Mouse (Mus musculus) CH12F3 (cell line): ENCODE data around the gene Cyp4f37.
"Not testable (repeated sequence)": the region's sequence is repeated elsewhere in the genome, so short reads cannot be mapped to it uniquely, and the experiment has no call there.

ENCODE experiments used
- in situ Hi-C: fragments of 300-500 bp; cut with MboI; formaldehyde crosslinking; loops from 2 replicates; pipeline ENCODE4 v1.14.3; 2020; ENCODE audit warnings: low sequenced_read_pairs

Gene Cyp4f37

GRCm38 (mm10) chr17:32621018-32621417 lies at the start of gene Cyp4f37:
Cyp4f37 (plus strand) TSS chr17:32621309.
- in situ Hi-C loops: not testable (repeated sequence)

DNA sequence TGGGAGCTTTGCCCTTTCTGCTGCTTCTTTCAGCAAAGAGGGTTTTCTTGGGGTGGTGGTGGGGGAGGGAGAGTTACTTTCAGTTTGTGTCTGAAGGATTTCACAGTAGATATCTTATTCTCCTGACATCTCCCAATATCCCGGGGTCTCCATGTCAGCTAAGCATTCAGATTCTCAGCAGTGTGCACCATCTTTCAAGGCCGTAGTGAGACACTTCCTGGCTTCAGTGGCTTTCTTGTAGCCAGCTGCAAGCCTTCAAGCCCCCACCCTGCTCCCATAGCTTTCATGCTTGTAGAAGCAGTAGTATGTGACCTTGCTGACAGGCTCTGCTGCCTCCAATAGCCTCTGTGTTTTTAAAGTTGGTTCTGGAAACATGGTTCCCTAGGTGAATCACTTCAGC lies 47.8 kb upstream of the Cyp4f37 start:
- in situ Hi-C loops: not testable (repeated sequence)

DNA sequence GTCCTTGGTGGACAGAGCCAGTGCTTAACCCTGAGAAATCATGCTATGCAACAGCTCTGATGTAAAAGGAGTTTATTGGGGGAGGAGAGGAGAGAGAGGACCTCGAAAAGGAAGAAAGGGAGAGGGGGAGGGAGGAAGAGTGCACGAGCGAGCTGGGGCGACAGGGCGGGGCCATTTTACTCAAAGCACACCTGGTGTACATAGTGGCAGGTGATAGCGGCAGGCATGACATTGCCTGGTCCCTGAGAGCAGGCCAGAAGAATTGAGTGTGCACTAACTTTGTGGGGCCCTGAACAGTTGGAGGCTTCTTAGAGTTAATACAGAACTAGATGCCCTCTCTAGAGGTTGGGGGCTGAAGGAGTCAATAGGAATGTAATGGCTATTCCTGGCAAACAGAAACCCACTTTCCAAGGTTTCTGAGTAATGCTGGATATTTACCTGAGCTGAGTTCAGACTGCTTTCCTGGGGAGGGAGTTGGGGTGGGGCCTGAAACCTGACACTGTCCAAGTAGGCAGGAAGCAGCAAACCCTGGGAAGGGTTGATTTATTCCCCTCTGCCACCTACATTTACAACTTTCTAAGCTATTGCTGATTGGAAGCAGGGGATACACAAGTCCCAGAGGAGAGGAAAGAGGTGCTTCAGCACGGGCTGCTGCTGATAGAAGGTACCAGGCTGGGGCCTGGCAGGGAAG lies 43.5 kb upstream of the Cyp4f37 start:
- in situ Hi-C loops: no loop called here

DNA sequence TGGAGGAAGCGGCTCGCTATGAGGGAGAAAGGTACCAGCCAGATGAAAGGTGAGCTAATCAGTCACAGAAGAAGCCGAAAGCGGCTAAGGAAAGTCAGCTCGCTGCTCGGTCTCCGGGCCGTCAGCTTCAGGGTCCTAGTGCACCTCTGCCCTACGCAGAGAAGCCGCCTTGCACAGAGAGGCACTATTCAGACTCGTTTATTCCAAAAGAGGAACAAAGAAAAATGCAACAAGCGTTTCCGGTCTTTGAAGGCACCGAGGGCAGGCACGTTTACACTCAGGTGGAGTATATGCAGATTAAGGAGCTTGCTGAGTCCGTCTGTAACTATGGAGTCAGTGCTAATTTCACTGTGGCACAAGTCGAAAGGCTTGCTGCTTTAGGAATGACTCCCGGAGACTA lies 24.6 kb upstream of the Cyp4f37 start:
- in situ Hi-C loops: no loop called here

GRCm38 (mm10) chr17:32608055-32608454 lies 13.1 kb upstream of the Cyp4f37 start:
- in situ Hi-C loops: no loop called here

- in situ Hi-C loops: not testable (repeated sequence)
Observed at GRCm38 (mm10) chr17:32610231-32610630, 10.9 kb upstream of the Cyp4f37 start.

DNA sequence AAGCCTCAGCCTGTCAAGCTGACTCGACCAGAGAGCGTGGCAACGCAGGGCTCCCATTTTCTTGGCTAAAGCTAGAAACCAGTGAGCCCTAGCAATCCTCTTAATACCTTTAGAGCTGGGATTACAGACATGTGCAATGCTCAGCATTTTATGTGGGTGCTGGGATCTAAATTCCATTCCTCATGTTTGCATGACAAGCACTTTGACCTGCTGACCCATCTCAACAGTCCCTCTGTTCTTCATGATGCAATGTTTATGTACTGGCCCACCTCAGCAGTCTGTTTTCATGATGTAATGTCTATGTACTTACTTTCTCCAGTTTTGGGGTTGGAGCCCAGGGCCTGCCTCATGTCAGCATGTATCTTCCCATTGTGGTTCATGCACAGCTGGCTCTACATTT lies 10.2 kb upstream of the Cyp4f37 start:
- in situ Hi-C loops: no loop called here

- in situ Hi-C loops: no loop called here
Observed at GRCm38 (mm10) chr17:32612417-32612816, 8.7 kb upstream of the Cyp4f37 start.

- in situ Hi-C loops: no loop called here
Observed at GRCm38 (mm10) chr17:32617252-32617651, 3.9 kb upstream of the Cyp4f37 start.

GRCm38 (mm10) chr17:32629726-32630125 lies 8.6 kb downstream of the Cyp4f37 start:
- in situ Hi-C loops: not testable (repeated sequence)

- in situ Hi-C loops: no loop called here
Observed at GRCm38 (mm10) chr17:32631936-32632335, 10.8 kb downstream of the Cyp4f37 start.

DNA sequence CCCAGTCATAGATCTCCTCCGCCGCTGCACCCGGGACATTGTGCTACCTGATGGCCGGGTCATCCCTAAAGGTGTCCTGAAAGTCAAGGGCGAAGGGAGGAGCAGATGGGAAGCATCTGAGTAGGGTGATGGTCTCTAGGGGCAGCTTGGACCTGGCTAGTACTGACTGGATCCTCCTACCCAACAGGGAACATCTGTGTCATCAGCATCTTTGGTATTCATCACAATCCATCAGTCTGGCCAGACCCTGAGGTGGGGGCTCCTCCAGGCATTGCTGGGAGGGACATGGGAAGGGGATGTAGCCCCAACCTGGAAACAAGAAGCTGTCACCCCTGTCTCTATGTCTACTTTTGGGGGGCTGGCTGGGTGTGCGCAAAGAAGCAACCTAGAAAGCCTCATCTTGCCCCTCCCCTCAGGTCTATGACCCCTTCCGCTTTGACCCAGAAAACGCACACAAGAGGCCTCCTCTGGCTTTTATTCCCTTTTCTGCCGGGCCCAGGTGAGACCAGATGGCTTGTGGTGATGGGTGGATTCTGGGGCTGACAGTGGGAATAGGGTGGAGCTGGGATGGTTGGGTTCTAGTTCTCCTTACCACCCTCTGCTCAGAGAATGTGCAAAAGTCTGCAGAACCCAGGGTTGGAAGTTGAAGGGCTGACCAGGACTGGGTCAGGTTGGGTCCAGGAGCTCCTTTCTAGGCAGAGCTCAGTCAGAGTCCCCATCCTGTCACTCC lies 13.3 kb downstream of the Cyp4f37 start:
- in situ Hi-C loops: not testable (repeated sequence)

- in situ Hi-C loops: no loop called here
Observed at GRCm38 (mm10) chr17:32634972-32635314, 13.8 kb downstream of the Cyp4f37 start.

GRCm38 (mm10) chr17:32636341-32636740 lies 15.2 kb downstream of the Cyp4f37 start:
- in situ Hi-C loops: no loop called here

DNA sequence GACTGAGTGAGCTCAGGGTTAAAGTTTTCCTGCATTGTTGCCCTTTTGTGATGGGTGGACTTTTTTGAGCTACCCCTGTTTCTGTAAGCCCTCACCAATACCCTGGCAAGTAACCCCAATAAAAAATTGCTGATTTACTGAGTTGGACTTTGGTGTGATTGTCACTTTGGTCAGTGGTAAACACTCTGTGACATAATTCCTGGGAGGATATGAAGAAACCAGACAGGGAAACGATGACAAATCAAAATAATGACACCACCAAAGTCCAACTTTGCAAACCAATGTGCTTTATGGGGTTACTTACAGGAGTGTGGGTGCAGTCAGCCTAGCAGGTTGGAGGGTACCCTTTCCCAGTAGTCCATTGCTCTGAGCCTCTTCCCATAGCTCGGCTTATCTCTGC lies 16.0 kb downstream of the Cyp4f37 start:
- in situ Hi-C loops: no loop called here

DNA sequence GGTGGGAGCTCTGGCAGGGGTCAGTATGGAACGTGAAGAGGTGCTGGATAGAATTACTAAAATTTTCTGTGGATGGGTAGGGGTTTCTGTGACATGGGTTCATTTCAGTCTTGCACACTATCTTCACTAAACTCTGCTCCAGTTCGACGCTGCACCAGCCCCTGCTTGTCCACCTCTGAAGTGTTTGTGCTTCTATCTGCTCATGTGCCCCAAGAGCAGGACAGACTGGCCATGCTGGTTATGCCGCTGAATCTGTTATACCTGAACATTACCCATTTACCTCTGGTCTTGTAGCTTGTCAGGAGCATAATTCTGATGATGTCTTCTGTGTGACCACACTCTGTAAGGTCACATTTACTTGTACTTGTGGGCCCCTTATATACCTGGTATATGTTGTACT lies 25.5 kb downstream of the Cyp4f37 start:
- in situ Hi-C loops: no loop called here

GRCm38 (mm10) chr17:32653860-32654259 lies 32.8 kb downstream of the Cyp4f37 start:
- in situ Hi-C loops: no loop called here

DNA sequence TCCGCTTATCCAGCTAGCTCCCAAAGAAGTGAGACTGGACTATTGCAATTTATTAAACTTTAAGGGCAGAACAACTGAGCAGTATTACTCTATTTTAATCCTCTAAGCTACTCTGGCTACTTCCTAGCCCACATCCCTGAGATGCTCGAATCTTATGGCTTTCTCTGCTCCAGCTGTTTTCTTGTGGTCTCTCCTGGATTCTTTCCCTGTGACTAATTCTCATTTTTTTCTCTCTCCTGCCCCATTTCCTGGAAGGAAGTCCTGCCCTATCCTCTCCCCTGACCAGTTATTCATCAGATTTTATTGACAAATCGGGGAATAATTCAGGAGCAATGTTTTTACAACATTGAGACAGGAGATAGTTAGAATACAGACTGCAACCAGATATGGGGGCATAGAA lies 35.9 kb downstream of the Cyp4f37 start:
- in situ Hi-C loops: no loop called here

- in situ Hi-C loops: no loop called here
Observed at GRCm38 (mm10) chr17:32658246-32658645, 37.1 kb downstream of the Cyp4f37 start.

DNA sequence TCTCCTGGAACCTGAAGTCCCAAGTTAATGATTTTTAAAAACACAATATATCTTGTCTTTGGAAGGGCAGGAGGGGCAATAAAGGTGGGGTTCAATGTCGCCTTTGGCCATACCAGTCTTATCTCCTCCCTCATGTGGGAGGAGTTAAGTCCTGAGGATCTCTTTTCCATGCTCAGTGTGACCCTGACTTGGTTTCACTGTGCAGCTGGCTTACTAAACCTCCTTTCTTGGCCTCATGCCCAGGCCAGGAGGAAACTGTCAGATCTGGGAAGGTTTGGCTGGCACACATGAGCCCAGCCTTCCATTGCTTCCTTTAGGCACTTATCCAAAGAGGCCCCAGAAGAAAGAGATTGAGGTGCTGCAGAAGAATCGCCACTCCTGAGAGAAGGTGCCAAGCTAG lies 37.6 kb downstream of the Cyp4f37 start, which contains the start of gene Cyp4f40:
Gene Cyp4f40, plus strand, starts transcription at position 189 of the 400 bp plus-strand sequence.
- in situ Hi-C loops: no loop called here

- in situ Hi-C loops: no loop called here
Observed at GRCm38 (mm10) chr17:32673976-32674375, 52.9 kb downstream of the Cyp4f37 start.

GRCm38 (mm10) chr17:32676040-32676635 lies 55.0 kb downstream of the Cyp4f37 start:
- in situ Hi-C loops: no loop called here
